Mouse (Mus musculus): Measurements from ENCODE around the gene Ephb2. TPM values are rescaled to one million over a fixed set of nuclear protein-coding genes. Genes with fewer than 3 reads are reported as not detected.

Gene Ephb2
- polyA plus RNA-seq, 1 experiment from 2014 or later, result 19.6 TPM

GRCm38 (mm10) chr4:136690034-136690433, 145.8 kb downstream of the Ephb2 start:
- Histone ChIP-seq H3K9ac (replicated peaks; ENCODE audit: low read depth, low read length) (no peak overlapping the region), H3K9me3 (ENCODE audit: control insufficient read depth, low read length) (no peaks in the 10 kb centered on the region), H3K4me3 (ENCODE audit: low read depth, low read length) (no peak overlapping the region), H3K4me1 (ENCODE audit: control insufficient read depth, insufficient read depth, low read length) (no peaks in the 10 kb centered on the region), H3K4me2 (ENCODE audit: low read depth, low read length) (no peak overlapping the region), H3K36me3 (ENCODE audit: control insufficient read depth, insufficient read depth, low read length) (peaks cover 20% of the 10 kb centered on the region), H3K27me3 (ENCODE audit: control insufficient read depth, insufficient read depth, low read length) (no peaks in the 10 kb centered on the region), H3K27ac (ENCODE audit: low read depth, low read length) (no peak overlapping the region)
- WGBS, result 80% methylated on average over 12 of the region's 12 CpGs
- no peak for ATAC-seq (ENCODE audit: low read depth)

GRCm38 (mm10) chr4:136688113-136688512, 147.7 kb downstream of the Ephb2 start:
- H3K36me3 ChIP-seq (ENCODE audit: control insufficient read depth, insufficient read depth, low read length), result peaks cover 8% of the 10 kb centered on the region; the same call in 1 of the 2 replicates
- 62% methylated on average over 4 of the region's 4 CpGs for WGBS

GRCm38 (mm10) chr4:136685431-136685869, 150.3 kb downstream of the Ephb2 start:
- ATAC-seq (ENCODE audit: low read depth), result no peak
- Histone ChIP-seq H3K9me3 (ENCODE audit: control insufficient read depth, low read length) (no peaks in the 10 kb centered on the region), H3K4me3 (ENCODE audit: low read depth, low read length) (no peak overlapping the region), H3K4me1 (ENCODE audit: control insufficient read depth, insufficient read depth, low read length) (no peaks in the 10 kb centered on the region), H3K36me3 (ENCODE audit: control insufficient read depth, insufficient read depth, low read length) (peaks cover 10% of the 10 kb centered on the region; the same call in 1 of the 2 replicates), H3K27me3 (ENCODE audit: control insufficient read depth, insufficient read depth, low read length) (no peaks in the 10 kb centered on the region), H3K4me2 (ENCODE audit: low read depth, low read length) (no peak overlapping the region), H3K9ac (replicated peaks; ENCODE audit: low read depth, low read length) (no peak overlapping the region), H3K27ac (ENCODE audit: low read depth, low read length) (no peak overlapping the region)
- 67% methylated on average over 10 of the region's 10 CpGs for WGBS

More at GRCm38 (mm10) chr4:136688113-136688512, 147.7 kb downstream of the Ephb2 start:
- H3K9ac ChIP-seq (replicated peaks; ENCODE audit: low read depth, low read length), result no peak overlapping the region
- H3K27me3 ChIP-seq (ENCODE audit: control insufficient read depth, insufficient read depth, low read length), result no peaks in the 10 kb centered on the region
- no peak overlapping the region for H3K4me3 ChIP-seq (ENCODE audit: low read depth, low read length)
- no peak for ATAC-seq (ENCODE audit: low read depth)
- H3K27ac ChIP-seq (ENCODE audit: low read depth, low read length), result no peak overlapping the region
- H3K9me3 ChIP-seq (ENCODE audit: control insufficient read depth, low read length), result no peaks in the 10 kb centered on the region
- H3K4me1 ChIP-seq (ENCODE audit: control insufficient read depth, insufficient read depth, low read length), result no peaks in the 10 kb centered on the region
- no peak overlapping the region for H3K4me2 ChIP-seq (ENCODE audit: low read depth, low read length)

- Histone ChIP-seq H3K36me3 (ENCODE audit: control insufficient read depth, insufficient read depth, low read length) (peaks cover 9% of the 10 kb centered on the region; the same call in 1 of the 2 replicates), H3K4me3 (ENCODE audit: low read depth, low read length) (no peak overlapping the region), H3K9me3 (ENCODE audit: control insufficient read depth, low read length) (no peaks in the 10 kb centered on the region), H3K9ac (replicated peaks; ENCODE audit: low read depth, low read length) (no peak overlapping the region), H3K27me3 (ENCODE audit: control insufficient read depth, insufficient read depth, low read length) (no peaks in the 10 kb centered on the region), H3K4me2 (ENCODE audit: low read depth, low read length) (no peak overlapping the region), H3K27ac (ENCODE audit: low read depth, low read length) (no peak overlapping the region), H3K4me1 (ENCODE audit: control insufficient read depth, insufficient read depth, low read length) (no peaks in the 10 kb centered on the region)
- 89% methylated on average over 3 of the region's 6 CpGs for WGBS
- no peak for ATAC-seq (ENCODE audit: low read depth)
These were observed 151.3 kb downstream of the Ephb2 start for GRCm38 (mm10) chr4:136684485-136684884.

- no peak for ATAC-seq (ENCODE audit: low read depth)
- WGBS, result 47% methylated on average over 14 of the region's 14 CpGs
- no peaks in the 10 kb centered on the region for H3K9me3 ChIP-seq (ENCODE audit: control insufficient read depth, low read length)
- H3K27ac ChIP-seq (ENCODE audit: low read depth, low read length), result no peak overlapping the region
- H3K4me2 ChIP-seq (ENCODE audit: low read depth, low read length), result no peak overlapping the region
- H3K36me3 ChIP-seq (ENCODE audit: control insufficient read depth, insufficient read depth, low read length), result peaks cover 9% of the 10 kb centered on the region; the same call in 1 of the 2 replicates
- H3K4me3 ChIP-seq (ENCODE audit: low read depth, low read length), result no peak overlapping the region
- no peak overlapping the region for H3K9ac ChIP-seq (replicated peaks; ENCODE audit: low read depth, low read length)
- no peaks in the 10 kb centered on the region for H3K4me1 ChIP-seq (ENCODE audit: control insufficient read depth, insufficient read depth, low read length)
- H3K27me3 ChIP-seq (ENCODE audit: control insufficient read depth, insufficient read depth, low read length), result no peaks in the 10 kb centered on the region
These were observed 155.1 kb downstream of the Ephb2 start for GRCm38 (mm10) chr4:136680641-136681040.

- H3K4me3 ChIP-seq (ENCODE audit: low read depth, low read length), result no peak overlapping the region
- no peak overlapping the region for H3K9ac ChIP-seq (replicated peaks; ENCODE audit: low read depth, low read length)
- no peaks in the 10 kb centered on the region for H3K9me3 ChIP-seq (ENCODE audit: control insufficient read depth, low read length)
- H3K36me3 ChIP-seq (ENCODE audit: control insufficient read depth, insufficient read depth, low read length), result peaks cover 11% of the 10 kb centered on the region; the same call in 1 of the 2 replicates
- H3K27me3 ChIP-seq (ENCODE audit: control insufficient read depth, insufficient read depth, low read length), result no peaks in the 10 kb centered on the region
- 88% methylated on average over 8 of the region's 8 CpGs for WGBS
- no peak for ATAC-seq (ENCODE audit: low read depth)
- H3K27ac ChIP-seq (ENCODE audit: low read depth, low read length), result no peak overlapping the region; the same call in 1 of the 2 replicates
- H3K4me1 ChIP-seq (ENCODE audit: control insufficient read depth, insufficient read depth, low read length), result no peaks in the 10 kb centered on the region
- H3K4me2 ChIP-seq (ENCODE audit: low read depth, low read length), result no peak overlapping the region
These were observed 156.6 kb downstream of the Ephb2 start for GRCm38 (mm10) chr4:136679221-136679620.

GRCm38 (mm10) chr4:136678480-136678879, 157.3 kb downstream of the Ephb2 start:
- ATAC-seq (ENCODE audit: low read depth), result peak; percentile 78; the same call in 1 of the 2 replicates
- Histone ChIP-seq H3K27ac (ENCODE audit: low read depth, low read length) (no peak overlapping the region), H3K36me3 (ENCODE audit: control insufficient read depth, insufficient read depth, low read length) (peaks cover 11% of the 10 kb centered on the region; the same call in 1 of the 2 replicates), H3K4me3 (ENCODE audit: low read depth, low read length) (no peak overlapping the region), H3K9me3 (ENCODE audit: control insufficient read depth, low read length) (no peaks in the 10 kb centered on the region), H3K9ac (replicated peaks; ENCODE audit: low read depth, low read length) (no peak overlapping the region), H3K4me1 (ENCODE audit: control insufficient read depth, insufficient read depth, low read length) (no peaks in the 10 kb centered on the region), H3K4me2 (ENCODE audit: low read depth, low read length) (no peak overlapping the region), H3K27me3 (ENCODE audit: control insufficient read depth, insufficient read depth, low read length) (no peaks in the 10 kb centered on the region)
- 0% methylated on average over 3 of the region's 3 CpGs for WGBS

GRCm38 (mm10) chr4:136675439-136675838, 160.3 kb downstream of the Ephb2 start:
- H3K4me2 ChIP-seq (ENCODE audit: low read depth, low read length), result no peak overlapping the region
- no peaks in the 10 kb centered on the region for H3K9me3 ChIP-seq (ENCODE audit: control insufficient read depth, low read length)
- ATAC-seq (ENCODE audit: low read depth), result no peak
- 0 out of 2 replicates have a peak, but pooled peaks cover 6% of the 10 kb centered on the region for H3K36me3 ChIP-seq (ENCODE audit: control insufficient read depth, insufficient read depth, low read length)
- no peak overlapping the region for H3K4me3 ChIP-seq (ENCODE audit: low read depth, low read length)
- H3K9ac ChIP-seq (replicated peaks; ENCODE audit: low read depth, low read length), result no peak overlapping the region
- no peak overlapping the region for H3K27ac ChIP-seq (ENCODE audit: low read depth, low read length)
- 77% methylated on average over 9 of the region's 9 CpGs for WGBS
- no peaks in the 10 kb centered on the region for H3K27me3 ChIP-seq (ENCODE audit: control insufficient read depth, insufficient read depth, low read length)
- H3K4me1 ChIP-seq (ENCODE audit: control insufficient read depth, insufficient read depth, low read length), result no peaks in the 10 kb centered on the region

- Histone ChIP-seq H3K4me2 (ENCODE audit: low read depth, low read length) (no peak overlapping the region), H3K27me3 (ENCODE audit: control insufficient read depth, insufficient read depth, low read length) (no peaks in the 10 kb centered on the region), H3K27ac (ENCODE audit: low read depth, low read length) (no peak overlapping the region), H3K4me1 (ENCODE audit: control insufficient read depth, insufficient read depth, low read length) (no peaks in the 10 kb centered on the region), H3K36me3 (ENCODE audit: control insufficient read depth, insufficient read depth, low read length) (0 out of 2 replicates have a peak, but pooled peaks cover 2% of the 10 kb centered on the region), H3K9ac (replicated peaks; ENCODE audit: low read depth, low read length) (no peak overlapping the region), H3K9me3 (ENCODE audit: control insufficient read depth, low read length) (no peaks in the 10 kb centered on the region), H3K4me3 (ENCODE audit: low read depth, low read length) (no peak overlapping the region)
- no peak for ATAC-seq (ENCODE audit: low read depth)
- WGBS, result 93% methylated on average over 19 of the region's 19 CpGs
These were observed 163.3 kb downstream of the Ephb2 start for GRCm38 (mm10) chr4:136672335-136673090.

All from neural tube, embryonic 14.5 days (tissue).